Mouse (Mus musculus): ENCODE measurements around the gene Mcf2l. TPM values are rescaled to one million over a fixed set of nuclear protein-coding genes. Genes with fewer than 3 reads are reported as not detected.

Mcf2l gene
- polyA plus RNA-seq, 1 experiment = 2.9 TPM

GRCm38 (mm10) chr8:12955880-12956279 is 82.3 kb downstream of the Mcf2l start:
- H3K36me3 ChIP-seq (ENCODE audit: control insufficient read depth, insufficient read depth, low read length) = no peaks in the 10 kb centered on the region
- H3K27ac ChIP-seq (ENCODE audit: insufficient read depth, low read length) = no peak overlapping the region
- 47% methylated on average over 4 of the region's 4 CpGs for WGBS
- no peak overlapping the region for H3K4me3 ChIP-seq (ENCODE audit: extremely low read depth, insufficient read depth, insufficient read length)
- no peak for DNase-seq (ENCODE audit: low read depth in 1 of 2, low spot score in 2 of 2)
- no peaks in the 10 kb centered on the region for H3K4me1 ChIP-seq (ENCODE audit: control insufficient read depth, insufficient read depth, insufficient read length)
- TF ChIP-seq CTCF (IDR thresholded peaks at IDR 0.05; ENCODE audit: extremely low read depth, insufficient read depth, insufficient read length, insufficient replicate concordance) (no peak), POLR2A (IDR thresholded peaks at IDR 0.05; ENCODE audit: low read depth, low read length) (no peak)
- no peaks in the 10 kb centered on the region for H3K27me3 ChIP-seq (ENCODE audit: control insufficient read depth, insufficient read depth, low read length)

DNA sequence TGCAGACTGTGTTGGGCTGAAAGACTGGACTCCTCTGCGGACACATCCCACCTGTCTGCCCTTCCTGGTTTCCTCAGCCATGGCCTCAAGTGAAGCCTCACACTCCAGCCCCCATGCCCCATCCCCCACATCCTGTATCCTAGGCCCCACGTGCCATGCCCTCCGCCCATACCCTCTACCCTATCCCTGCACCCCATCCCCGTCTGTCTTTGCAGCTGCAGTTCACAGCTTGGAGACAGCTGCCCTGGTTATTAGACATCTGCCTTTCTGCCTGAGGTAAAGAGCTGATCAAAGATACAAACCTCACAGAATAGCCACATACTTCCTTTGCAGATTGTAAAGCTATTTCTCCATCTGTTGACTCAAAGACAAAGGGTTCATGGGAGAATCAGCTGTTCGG is 83.3 kb downstream of the Mcf2l start:
- Histone ChIP-seq H3K4me3 (ENCODE audit: extremely low read depth, insufficient read depth, insufficient read length) (no peak overlapping the region), H3K27ac (ENCODE audit: insufficient read depth, low read length) (no peak overlapping the region), H3K36me3 (ENCODE audit: control insufficient read depth, insufficient read depth, low read length) (no peaks in the 10 kb centered on the region), H3K4me1 (ENCODE audit: control insufficient read depth, insufficient read depth, insufficient read length) (no peaks in the 10 kb centered on the region), H3K27me3 (ENCODE audit: control insufficient read depth, insufficient read depth, low read length) (no peaks in the 10 kb centered on the region)
- WGBS = 62% methylated on average over 5 of the region's 5 CpGs
- TF ChIP-seq POLR2A (IDR thresholded peaks at IDR 0.05; ENCODE audit: low read depth, low read length) (no peak), CTCF (IDR thresholded peaks at IDR 0.05; ENCODE audit: extremely low read depth, insufficient read depth, insufficient read length, insufficient replicate concordance) (no peak)
- DNase-seq (ENCODE audit: low read depth in 1 of 2, low spot score in 2 of 2) = no peak

GRCm38 (mm10) chr8:12957419-12957818 is 83.8 kb downstream of the Mcf2l start:
- H3K4me3 ChIP-seq (ENCODE audit: extremely low read depth, insufficient read depth, insufficient read length) = no peak overlapping the region
- no peaks in the 10 kb centered on the region for H3K36me3 ChIP-seq (ENCODE audit: control insufficient read depth, insufficient read depth, low read length)
- no peaks in the 10 kb centered on the region for H3K27me3 ChIP-seq (ENCODE audit: control insufficient read depth, insufficient read depth, low read length)
- no peaks in the 10 kb centered on the region for H3K4me1 ChIP-seq (ENCODE audit: control insufficient read depth, insufficient read depth, insufficient read length)
- no peak overlapping the region for H3K27ac ChIP-seq (ENCODE audit: insufficient read depth, low read length)
- DNase-seq (ENCODE audit: low read depth in 1 of 2, low spot score in 2 of 2) = no peak
- 72% methylated on average over 6 of the region's 6 CpGs for WGBS
- TF ChIP-seq CTCF (IDR thresholded peaks at IDR 0.05; ENCODE audit: extremely low read depth, insufficient read depth, insufficient read length, insufficient replicate concordance) (no peak), POLR2A (IDR thresholded peaks at IDR 0.05; ENCODE audit: low read depth, low read length) (no peak)

DNA sequence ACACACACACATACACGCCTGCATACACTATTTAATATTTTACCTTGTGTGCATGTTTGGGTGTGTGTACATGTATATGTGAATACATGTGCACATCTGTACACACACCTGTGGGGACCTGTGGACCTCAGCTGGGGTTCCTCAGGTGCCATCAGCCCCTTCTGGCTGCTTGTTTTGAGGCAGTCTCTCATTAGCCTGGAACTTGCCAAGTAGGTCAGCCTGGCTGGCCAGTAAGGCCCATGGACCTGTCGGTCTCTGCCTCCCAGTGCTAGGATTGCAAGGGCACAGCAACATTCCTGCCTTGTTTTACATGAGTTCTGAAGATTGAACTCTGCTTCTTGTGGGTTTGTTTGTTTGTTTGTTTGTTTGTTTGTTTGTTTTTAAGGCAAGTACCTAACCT is 87.0 kb downstream of the Mcf2l start:
- 89% methylated on average over 2 of the region's 2 CpGs for WGBS
- Histone ChIP-seq H3K36me3 (ENCODE audit: control insufficient read depth, insufficient read depth, low read length) (no peaks in the 10 kb centered on the region), H3K4me3 (ENCODE audit: extremely low read depth, insufficient read depth, insufficient read length) (no peak overlapping the region), H3K4me1 (ENCODE audit: control insufficient read depth, insufficient read depth, insufficient read length) (no peaks in the 10 kb centered on the region), H3K27me3 (ENCODE audit: control insufficient read depth, insufficient read depth, low read length) (no peaks in the 10 kb centered on the region), H3K27ac (ENCODE audit: insufficient read depth, low read length) (no peak overlapping the region)
- TF ChIP-seq POLR2A (IDR thresholded peaks at IDR 0.05; ENCODE audit: low read depth, low read length) = no peak
- no peak for TF ChIP-seq CTCF (IDR thresholded peaks at IDR 0.05; ENCODE audit: extremely low read depth, insufficient read depth, insufficient read length, insufficient replicate concordance)
- no peak for DNase-seq (ENCODE audit: low read depth in 1 of 2, low spot score in 2 of 2)

- Histone ChIP-seq H3K27ac (ENCODE audit: insufficient read depth, low read length) (no peak overlapping the region), H3K4me3 (ENCODE audit: extremely low read depth, insufficient read depth, insufficient read length) (no peak overlapping the region), H3K36me3 (ENCODE audit: control insufficient read depth, insufficient read depth, low read length) (no peaks in the 10 kb centered on the region), H3K4me1 (ENCODE audit: control insufficient read depth, insufficient read depth, insufficient read length) (no peaks in the 10 kb centered on the region), H3K27me3 (ENCODE audit: control insufficient read depth, insufficient read depth, low read length) (no peaks in the 10 kb centered on the region)
- no peak for DNase-seq (ENCODE audit: low read depth in 1 of 2, low spot score in 2 of 2)
- 44% methylated on average over 2 of the region's 2 CpGs for WGBS
- TF ChIP-seq POLR2A (IDR thresholded peaks at IDR 0.05; ENCODE audit: low read depth, low read length) (no peak), CTCF (IDR thresholded peaks at IDR 0.05; ENCODE audit: extremely low read depth, insufficient read depth, insufficient read length, insufficient replicate concordance) (no peak)
Observed at GRCm38 (mm10) chr8:12961211-12961610, 87.6 kb downstream of the Mcf2l start.

DNA sequence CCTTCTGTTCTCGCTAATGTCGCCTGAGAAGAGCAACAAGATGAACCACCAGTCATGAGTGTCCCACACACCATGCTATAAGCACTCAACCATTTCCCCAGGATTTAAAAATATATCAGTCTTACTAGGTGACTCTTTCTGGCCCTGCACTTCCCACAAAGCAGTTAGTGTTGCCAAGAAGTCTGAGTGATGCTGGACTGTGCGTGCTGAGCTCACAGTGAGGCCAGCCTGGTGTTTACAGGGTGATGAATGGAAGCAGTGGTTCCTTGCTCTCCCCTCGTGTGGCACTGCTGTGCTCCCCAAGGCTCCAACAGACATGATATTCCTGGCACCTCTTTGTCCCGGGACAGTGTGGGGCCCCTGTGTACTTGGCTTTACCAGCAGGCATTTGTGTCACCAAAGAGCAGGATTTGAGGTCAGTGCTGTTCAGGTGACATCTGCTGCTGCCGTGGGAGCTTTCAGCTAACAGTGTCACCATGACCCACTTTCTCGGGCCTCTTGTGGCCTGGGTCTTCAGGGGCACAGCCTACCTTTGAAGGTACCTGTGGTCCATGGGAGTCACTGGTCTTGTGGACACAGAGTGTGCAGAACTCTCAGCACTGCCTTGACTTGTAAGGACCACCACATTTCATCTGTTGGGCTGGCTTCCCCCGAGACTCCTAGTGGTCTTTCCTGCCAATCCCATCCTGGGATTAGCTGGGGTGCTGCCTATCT is 88.4 kb downstream of the Mcf2l start:
- no peak overlapping the region for H3K27ac ChIP-seq (ENCODE audit: insufficient read depth, low read length)
- no peaks in the 10 kb centered on the region for H3K36me3 ChIP-seq (ENCODE audit: control insufficient read depth, insufficient read depth, low read length)
- H3K27me3 ChIP-seq (ENCODE audit: control insufficient read depth, insufficient read depth, low read length) = no peaks in the 10 kb centered on the region
- 85% methylated on average over 8 of the region's 8 CpGs for WGBS
- H3K4me3 ChIP-seq (ENCODE audit: extremely low read depth, insufficient read depth, insufficient read length) = no peak overlapping the region
- TF ChIP-seq POLR2A (IDR thresholded peaks at IDR 0.05; ENCODE audit: low read depth, low read length) (no peak), CTCF (IDR thresholded peaks at IDR 0.05; ENCODE audit: extremely low read depth, insufficient read depth, insufficient read length, insufficient replicate concordance) (no peak)
- no peaks in the 10 kb centered on the region for H3K4me1 ChIP-seq (ENCODE audit: control insufficient read depth, insufficient read depth, insufficient read length)
- no peak for DNase-seq (ENCODE audit: low read depth in 1 of 2, low spot score in 2 of 2)

All from spleen, adult 2 months (tissue).